Mouse (Mus musculus): ENCODE measurements around the gene Jagn1. TPM values are rescaled to one million over a fixed set of nuclear protein-coding genes. Genes with fewer than 3 reads are reported as not detected.
A peak's percentile ranks its signal among the peaks of the same experiment; 100 is the strongest.

The Jagn1 gene
- total and polyA plus RNA-seq, 3 experiments: 80.6 to 95.6 TPM; not detected in 1

DNA sequence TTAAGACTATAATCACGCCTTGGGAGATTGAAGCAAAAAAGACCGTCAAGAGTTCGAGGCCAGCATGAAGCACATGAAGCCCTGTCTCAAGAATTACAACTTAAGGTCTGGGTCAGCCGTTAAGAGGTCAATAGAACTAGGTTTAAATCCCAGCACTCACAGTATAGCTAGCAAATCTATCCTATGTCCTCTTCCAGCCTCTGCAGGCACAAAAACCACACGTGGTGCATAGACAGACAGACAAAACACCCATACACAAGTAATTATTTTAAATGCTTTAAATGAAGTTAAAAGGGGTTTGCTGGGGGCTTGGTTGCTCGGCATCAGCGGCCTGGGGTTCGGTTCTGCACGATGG lies 305 bp upstream of the Jagn1 start:
- peak overlapping the region; percentile 43; the same call in 1 of the 2 replicates for H3K27ac ChIP-seq (ENCODE audit: control insufficient read depth, low read depth, low read length)
- peak overlapping the region; percentile 71 for H3K9ac ChIP-seq (ENCODE audit: control insufficient read depth, low read depth, low read length, poor library complexity, severe bottlenecking)
- H3K27me3 ChIP-seq (ENCODE audit: control insufficient read depth in 1 of 2, insufficient read depth in 2 of 2, low read length in 2 of 2): no peaks in the 10 kb centered on the region
- H3K79me2 ChIP-seq (ENCODE audit: control insufficient read depth, insufficient read depth, low read length, poor library complexity): peaks cover 18% of the 10 kb centered on the region
- no peak for DNase-seq (ENCODE audit: low read depth, low spot score)
- TF ChIP-seq POLR2A (IDR thresholded peaks at IDR 0.05; ENCODE audit: control insufficient read depth in 1 of 2, insufficient read depth in 1 of 2, low read depth in 1 of 2, low read length in 2 of 2, poor library complexity in 1 of 2) (no peak), TBP (IDR thresholded peaks at IDR 0.05; ENCODE audit: low read depth, low read length) (no peak), NRF1 (IDR thresholded peaks at IDR 0.05; ENCODE audit: insufficient read depth, low read depth, low read length, poor library complexity, severe bottlenecking) (no peak), SIN3A (IDR thresholded peaks at IDR 0.05; ENCODE audit: low read length) (no peak), GATA1 (IDR thresholded peaks at IDR 0.05; ENCODE audit: low read depth, low read length) (no peak), MAX (IDR thresholded peaks at IDR 0.05; ENCODE audit: low read length) (no peak), TCF12 (IDR thresholded peaks at IDR 0.05; ENCODE audit: low read depth, low read length) (no peak), MXI1 (IDR thresholded peaks at IDR 0.05; ENCODE audit: low read depth, low read length) (no peak), POLR2AphosphoS2 (IDR thresholded peaks at IDR 0.05; ENCODE audit: low read length) (no peak), SMC3 (IDR thresholded peaks at IDR 0.05; ENCODE audit: low read depth, low read length) (no peak)
- peak overlapping the region; percentile 41 to 89 for H3K4me3 ChIP-seq (ENCODE audit: control insufficient read depth in 1 of 2, insufficient read depth in 1 of 2, low read depth in 2 of 2, low read length in 2 of 2)
- H3K36me3 ChIP-seq (ENCODE audit: control insufficient read depth in 1 of 2, insufficient read depth in 2 of 2, low read length in 2 of 2): peaks cover 5 to 13% of the 10 kb centered on the region in 2 experiments
- H3K9me3 ChIP-seq (replicated peaks; ENCODE audit: insufficient read depth, low read length): no peaks in the 10 kb centered on the region
- peaks cover 4 to 16% of the 10 kb centered on the region in 2 experiments for H3K4me1 ChIP-seq (ENCODE audit: control insufficient read depth in 1 of 2, insufficient read depth in 2 of 2, low read length in 2 of 2)

DNA sequence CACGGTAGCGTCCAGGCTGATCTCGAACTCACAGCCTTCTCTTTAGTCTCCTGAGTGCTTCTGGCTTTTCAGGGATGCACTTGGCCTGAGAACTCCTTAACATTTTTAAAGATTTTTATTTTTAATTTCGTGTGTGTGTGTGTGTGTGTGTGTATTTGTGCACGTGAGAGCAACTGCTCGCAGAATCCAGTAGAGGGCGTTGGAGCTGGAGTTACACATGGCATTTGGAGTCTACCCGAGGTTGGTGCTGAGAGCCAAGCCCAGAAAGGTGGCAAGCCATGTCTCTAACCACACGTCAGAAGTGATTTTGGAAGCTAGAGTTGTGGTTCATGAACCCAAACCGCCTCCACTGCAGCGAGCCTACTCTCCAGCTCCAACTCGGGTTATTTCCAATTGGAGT lies 722 bp downstream of the Jagn1 start:
- Histone ChIP-seq H3K36me3 (ENCODE audit: control insufficient read depth in 1 of 2, insufficient read depth in 2 of 2, low read length in 2 of 2) (peaks cover 12 to 13% of the 10 kb centered on the region in 2 experiments), H3K4me3 (ENCODE audit: control insufficient read depth in 1 of 2, insufficient read depth in 1 of 2, low read depth in 2 of 2, low read length in 2 of 2) (peak overlapping the region; percentile 85 to 89), H3K27me3 (ENCODE audit: control insufficient read depth in 1 of 2, insufficient read depth in 2 of 2, low read length in 2 of 2) (no peaks in the 10 kb centered on the region), H3K27ac (ENCODE audit: control insufficient read depth, low read depth, low read length) (peak overlapping the region; percentile 55; the same call in 1 of the 2 replicates), H3K4me1 (ENCODE audit: control insufficient read depth in 1 of 2, insufficient read depth in 2 of 2, low read length in 2 of 2) (peaks cover 4 to 16% of the 10 kb centered on the region in 2 experiments), H3K79me2 (ENCODE audit: control insufficient read depth, insufficient read depth, low read length, poor library complexity) (peaks cover 18% of the 10 kb centered on the region), H3K9me3 (replicated peaks; ENCODE audit: insufficient read depth, low read length) (no peaks in the 10 kb centered on the region), H3K9ac (ENCODE audit: control insufficient read depth, low read depth, low read length, poor library complexity, severe bottlenecking) (peak overlapping the region; percentile 94)
- DNase-seq (ENCODE audit: low read depth, low spot score): peak; percentile 63
- TF ChIP-seq NRF1 (IDR thresholded peaks at IDR 0.05; ENCODE audit: insufficient read depth, low read depth, low read length, poor library complexity, severe bottlenecking) (no peak), MYC (IDR thresholded peaks at IDR 0.05; ENCODE audit: low read depth, low read length) (peak; percentile 68; the same call in 1 of the 2 replicates), JUND (IDR thresholded peaks at IDR 0.05; ENCODE audit: low read depth, low read length) (0 out of 2 replicates have a peak, but pooled peaks have one; percentile 21), ELF1 (IDR thresholded peaks at IDR 0.05; ENCODE audit: low read depth, low read length) (no peak), NELFE (IDR thresholded peaks at IDR 0.05; ENCODE audit: low read depth, low read length) (no peak), EP300 (IDR thresholded peaks at IDR 0.05; ENCODE audit: low read depth in 1 of 2, low read length in 2 of 2) (no peak), SIN3A (IDR thresholded peaks at IDR 0.05; ENCODE audit: low read length) (no peak), RAD21 (IDR thresholded peaks at IDR 0.05; ENCODE audit: low read depth, low read length) (no peak; the same call in none of the 2 replicates), TCF12 (IDR thresholded peaks at IDR 0.05; ENCODE audit: low read depth, low read length) (no peak), POLR2AphosphoS5 (IDR thresholded peaks at IDR 0.05; ENCODE audit: borderline replicate concordance, low read depth, low read length) (no peak), POLR2AphosphoS2 (IDR thresholded peaks at IDR 0.05; ENCODE audit: low read length) (no peak), UBTF (IDR thresholded peaks at IDR 0.05; ENCODE audit: borderline replicate concordance, insufficient read depth, low read depth, low read length) (no peak), CHD1 (IDR thresholded peaks at IDR 0.05; ENCODE audit: low read depth, low read length) (peak; percentile 52; the same call in 1 of the 2 replicates), MAX (IDR thresholded peaks at IDR 0.05; ENCODE audit: low read length) (peak; percentile 55; the same call in 1 of the 2 replicates), USF1 (IDR thresholded peaks at IDR 0.05; ENCODE audit: low read depth, low read length) (peak; percentile 21; the same call in 1 of the 2 replicates), TBP (IDR thresholded peaks at IDR 0.05; ENCODE audit: low read depth, low read length) (no peak), MXI1 (IDR thresholded peaks at IDR 0.05; ENCODE audit: low read depth, low read length) (no peak), HCFC1 (IDR thresholded peaks at IDR 0.05; ENCODE audit: low read depth, low read length) (no peak), ZNF384 (IDR thresholded peaks at IDR 0.05; ENCODE audit: low read depth, low read length) (no peak), MYB (IDR thresholded peaks at IDR 0.05; ENCODE audit: low read depth, low read length) (no peak), CHD2 (IDR thresholded peaks at IDR 0.05; ENCODE audit: low read length) (no peak), KAT2A (conservative IDR thresholded peaks at IDR 0.05; ENCODE audit: low read depth, low read length) (no peak), BHLHE40 (IDR thresholded peaks at IDR 0.05; ENCODE audit: borderline replicate concordance, low read depth, low read length) (peak; percentile 90), MAZ (IDR thresholded peaks at IDR 0.05; ENCODE audit: low read depth, low read length) (no peak), SMC3 (IDR thresholded peaks at IDR 0.05; ENCODE audit: low read depth, low read length) (peak; percentile 20; the same call in 1 of the 2 replicates), MEF2A (IDR thresholded peaks at IDR 0.05; ENCODE audit: extremely low read depth, insufficient replicate concordance, low read depth, low read length, poor library complexity, severe bottlenecking) (no peak), GABPA (IDR thresholded peaks at IDR 0.05; ENCODE audit: low read depth, low read length) (no peak), TAL1 (IDR thresholded peaks at IDR 0.05; ENCODE audit: low read length) (no peak)

All from MEL (cell line).